Mouse (Mus musculus) kidney, postnatal 10 days (tissue): ENCODE data around the gene Dnhd1.
"Not testable (repeated sequence)": the region's sequence is repeated elsewhere in the genome, so short reads cannot be mapped to it uniquely, and the experiment has no call there.

Experiments used
- DNase-seq: peaks from one replicate; pipeline ENCODE4 v3.0.0; 2021; ENCODE audit warnings: mixed read lengths

The Dnhd1 gene

GRCm38 (mm10) chr7:105640894-105641255 is 9.8 kb upstream of the Dnhd1 start:
- DNase-seq: no peak

GRCm38 (mm10) chr7:105641936-105642335 is 8.7 kb upstream of the Dnhd1 start:
- DNase-seq: no peak

- no peak for DNase-seq
Measured at GRCm38 (mm10) chr7:105685541-105686197, 35.0 kb downstream of the Dnhd1 start.

DNA sequence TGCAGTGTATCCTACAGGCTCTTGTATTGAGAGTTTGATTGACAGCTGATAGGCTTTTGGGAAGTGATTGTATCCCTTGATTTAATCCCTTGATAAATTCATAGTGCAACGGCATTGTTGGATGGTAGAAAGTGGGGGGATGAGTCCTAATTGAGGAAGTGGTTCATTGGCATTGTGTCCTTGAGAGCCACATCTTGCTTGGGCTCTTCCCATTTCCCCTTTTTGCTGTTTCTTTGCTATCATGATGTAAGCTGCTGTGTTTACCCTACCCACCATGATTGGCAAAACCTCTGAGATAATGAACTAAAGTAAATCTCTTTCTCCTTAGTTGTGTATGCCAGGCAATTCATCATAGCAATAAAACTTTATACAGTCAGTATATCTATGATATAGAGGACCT is 40.2 kb downstream of the Dnhd1 start:
- DNase-seq: no peak

DNA sequence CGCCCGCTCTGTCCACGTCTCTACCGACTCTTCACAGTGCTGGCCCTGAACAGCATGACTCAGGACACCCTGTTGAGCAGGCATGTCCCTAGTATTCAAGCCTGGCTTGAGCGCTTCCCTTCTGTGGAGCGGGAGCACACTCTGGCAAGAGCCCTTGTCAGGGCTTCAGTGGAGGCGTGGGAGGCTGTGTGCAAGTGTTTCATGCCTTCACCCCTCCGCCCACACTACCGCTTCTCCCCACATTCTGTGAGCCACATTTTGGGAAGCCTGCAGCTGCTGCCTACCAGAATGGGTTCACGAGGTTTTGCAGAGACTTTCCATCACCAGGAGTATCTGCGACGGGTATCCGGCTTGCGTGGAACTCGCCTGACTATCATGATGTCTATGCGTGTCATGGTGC is 52.6 kb downstream of the Dnhd1 start:
- no peak for DNase-seq

- no peak for DNase-seq
Measured at GRCm38 (mm10) chr7:105703816-105704215, 53.2 kb downstream of the Dnhd1 start.

GRCm38 (mm10) chr7:105708733-105709132 is 58.1 kb downstream of the Dnhd1 start:
- no peak for DNase-seq

DNA sequence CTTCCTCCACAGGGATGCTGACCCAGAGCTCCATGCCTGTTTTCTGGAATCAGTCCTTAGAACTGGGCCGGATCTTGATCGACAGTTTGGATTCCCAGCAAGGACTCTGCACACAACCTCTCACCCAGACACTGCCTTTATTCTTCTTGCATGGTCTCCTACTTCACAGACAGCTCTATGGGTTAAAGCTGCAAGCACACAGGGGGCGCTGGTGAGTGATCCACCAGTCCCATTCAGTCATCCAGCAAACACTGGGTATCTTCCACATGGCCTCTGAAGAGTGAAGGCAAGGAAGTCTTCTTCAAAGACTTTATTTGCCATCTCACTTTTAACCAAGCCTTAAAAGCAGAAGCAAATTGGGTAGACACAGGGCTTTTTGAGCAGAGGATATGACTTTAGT is 64.7 kb downstream of the Dnhd1 start:
- no peak for DNase-seq

DNA sequence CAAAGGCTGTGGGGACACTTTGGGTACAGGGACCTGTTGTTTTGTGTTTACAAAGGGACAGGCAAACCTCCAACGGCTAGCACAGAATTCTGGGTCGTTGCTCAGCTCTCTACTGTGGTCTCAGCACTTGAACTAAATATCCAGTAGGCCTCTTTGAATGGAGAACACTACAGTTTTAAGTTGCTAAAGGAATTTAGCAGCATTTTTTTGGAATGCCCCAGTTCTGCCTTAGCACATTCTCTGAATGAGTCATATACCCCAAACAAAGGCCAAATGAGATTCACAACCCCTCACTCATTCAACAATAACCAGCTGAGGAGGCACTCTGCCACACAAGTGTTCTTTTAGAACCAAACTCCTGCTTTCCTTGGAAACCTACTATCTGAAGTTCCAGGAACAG is 71.3 kb downstream of the Dnhd1 start:
- DNase-seq: no peak

DNA sequence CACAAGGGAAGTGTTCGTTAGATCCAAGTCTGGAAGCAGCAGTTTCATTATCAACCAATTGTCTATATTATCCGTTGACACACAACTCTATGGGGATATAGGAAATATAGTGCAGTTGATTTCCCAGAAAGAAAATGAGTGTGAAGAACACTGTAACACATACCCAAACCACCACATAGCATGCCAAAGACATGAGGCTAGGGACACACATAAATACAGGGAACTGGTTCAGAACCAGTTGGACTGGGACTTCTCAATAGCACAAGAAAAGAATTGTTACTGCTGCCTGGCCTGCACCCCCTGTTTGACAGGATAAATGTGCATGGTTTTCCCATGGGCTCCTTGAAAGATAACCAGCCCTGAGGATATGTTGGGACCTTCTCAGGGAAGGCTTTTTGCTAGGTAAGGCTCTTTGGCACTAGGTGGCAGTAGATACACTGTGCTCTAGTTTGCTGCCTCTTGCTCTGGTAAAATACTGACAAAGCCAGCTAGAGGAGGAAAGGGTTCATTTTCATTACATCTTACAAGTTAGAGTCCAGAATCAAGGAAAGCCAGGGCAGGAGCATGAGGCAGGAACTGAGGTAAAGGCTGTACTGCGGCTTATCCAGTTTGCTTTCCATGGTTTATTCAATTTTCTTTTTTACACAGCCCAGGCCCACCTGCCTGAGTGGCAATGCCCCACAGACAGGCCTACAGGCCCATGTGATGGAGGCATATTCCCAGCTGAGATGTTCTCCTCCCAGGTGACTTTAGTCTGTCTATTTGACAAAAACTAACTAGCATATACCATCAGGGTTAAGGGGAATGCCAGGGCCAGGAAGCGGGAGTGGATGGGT is 75.7 kb downstream of the Dnhd1 start:
- peak; percentile 65 for DNase-seq

- no peak for DNase-seq
Measured at GRCm38 (mm10) chr7:105726980-105727325, 76.3 kb downstream of the Dnhd1 start.

GRCm38 (mm10) chr7:105728701-105729428 is 78.2 kb downstream of the Dnhd1 start:
- DNase-seq: no peak

GRCm38 (mm10) chr7:105733836-105734235 is 83.2 kb downstream of the Dnhd1 start:
- no peak for DNase-seq

- DNase-seq: no peak
Measured at GRCm38 (mm10) chr7:105734826-105735225, 84.2 kb downstream of the Dnhd1 start.

DNA sequence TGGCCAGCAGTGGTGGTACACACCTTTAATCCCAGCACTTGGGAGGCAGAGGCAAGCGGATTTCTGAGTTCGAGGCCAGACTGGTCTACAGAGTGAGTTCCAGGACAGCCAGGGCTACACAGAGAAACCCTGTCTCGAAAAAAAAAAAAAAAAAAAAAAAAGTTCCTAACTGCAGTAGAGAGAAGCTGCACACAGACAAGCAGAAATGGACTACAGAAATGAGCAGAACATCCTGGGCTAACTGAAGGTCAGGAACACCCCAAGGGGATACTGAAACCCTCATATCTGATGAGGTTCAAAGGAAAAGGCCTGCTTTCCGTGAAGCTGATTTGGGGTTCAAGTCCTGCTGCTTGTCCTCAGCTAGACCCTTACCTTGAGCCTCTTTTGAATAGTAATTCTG is 84.8 kb downstream of the Dnhd1 start:
- DNase-seq: not testable (repeated sequence)

- peak; percentile 96 for DNase-seq
Measured at GRCm38 (mm10) chr7:105736264-105736901, 85.8 kb downstream of the Dnhd1 start, which contains the start of gene Ilk. TSS of gene Ilk (plus strand) at chr7:105736592.

DNA sequence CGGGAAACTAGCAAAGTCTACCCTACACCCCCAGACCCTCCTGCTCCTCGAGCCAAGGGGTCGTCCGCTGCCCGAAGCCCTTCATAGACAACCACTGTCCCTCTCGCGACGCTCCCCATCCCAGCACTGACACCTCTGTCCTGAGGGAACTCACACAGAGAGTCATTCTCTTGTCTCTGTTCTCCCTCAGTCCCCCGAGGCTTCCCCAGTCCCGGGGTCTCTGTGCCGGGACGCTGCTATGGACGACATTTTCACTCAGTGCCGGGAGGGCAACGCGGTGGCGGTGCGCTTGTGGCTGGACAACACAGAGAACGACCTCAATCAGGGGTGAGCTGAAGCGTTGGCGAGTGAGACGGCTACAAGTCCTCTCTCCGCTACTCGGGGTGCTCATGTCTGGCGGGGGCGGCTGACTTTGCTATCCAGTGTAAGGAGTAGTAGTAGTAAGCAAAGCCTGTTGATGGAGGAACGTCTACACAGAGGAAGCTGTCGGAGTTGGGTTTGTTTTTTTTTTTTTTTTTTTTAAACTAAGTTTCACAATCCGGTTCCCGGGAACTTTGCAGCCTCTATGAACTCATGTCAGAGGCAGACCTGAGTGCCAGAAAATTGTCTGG is 86.4 kb downstream of the Dnhd1 start, which contains the start of gene Rrp8:
Rrp8 (minus strand) TSS at position 475 of the 611 bp plus-strand sequence.
- DNase-seq: peak; percentile 64

DNA sequence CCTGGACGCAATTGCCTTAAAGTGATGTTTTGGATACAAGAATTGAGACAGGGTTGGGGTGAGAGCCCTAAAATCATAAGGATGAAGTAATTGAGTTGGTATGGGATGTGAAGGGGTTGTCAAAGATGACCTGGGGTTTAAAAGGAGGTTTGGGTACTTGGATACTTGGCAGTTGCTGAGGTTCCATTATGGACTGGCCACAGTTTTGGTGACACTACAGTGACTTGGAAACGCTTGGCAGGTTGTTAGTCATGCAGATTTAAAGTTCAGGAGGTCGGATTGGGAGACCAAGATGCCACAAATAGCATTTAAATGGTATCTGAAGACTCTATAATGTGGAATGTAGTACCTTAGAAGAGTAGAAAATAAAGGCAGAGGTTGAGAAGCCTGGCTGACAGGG is 87.0 kb downstream of the Dnhd1 start:
- no peak for DNase-seq

- DNase-seq: no peak
Measured at GRCm38 (mm10) chr7:105738286-105738685, 87.7 kb downstream of the Dnhd1 start.

GRCm38 (mm10) chr7:105738948-105739347 is 88.3 kb downstream of the Dnhd1 start:
- peak; percentile 87 for DNase-seq

- DNase-seq: no peak
Measured at GRCm38 (mm10) chr7:105740089-105740795, 89.6 kb downstream of the Dnhd1 start.

- DNase-seq: no peak
Measured at GRCm38 (mm10) chr7:105740851-105741250, 90.2 kb downstream of the Dnhd1 start.
